Mouse (Mus musculus) embryonic facial prominence, embryonic 11.5 days (tissue): ENCODE measurements around the gene Nckap5l. TPM values are rescaled to one million over a fixed set of nuclear protein-coding genes. Genes with fewer than 3 reads are reported as not detected.
A peak's percentile ranks its signal among the peaks of the same experiment; 100 is the strongest.

Source experiments
- ATAC-seq: fragments of 200-750 bp; cut with Nextera tagmentation; replicated peaks from 2 replicates; pipeline ENCODE4 v1.8.0; 2017; ENCODE audit warnings: low read depth; ENCODE audit not compliant: insufficient number of reproducible peaks, low FRiP score, low TSS enrichment
- DNase-seq: peaks from one replicate; pipeline ENCODE4 v3.0.0-alpha.2; 2015; ENCODE audit warnings: low spot score
- H3K27ac ChIP-seq: fragments of 300-500 bp; sonication (generic); replicated peaks from 2 replicates; pipeline ENCODE4 v1.5.1; 2014; ENCODE audit warnings: mild to moderate bottlenecking, low read depth, low read length, control low read depth
- H3K27me3 ChIP-seq: fragments of 300-500 bp; sonication (generic); 2 replicates; pipeline ENCODE4 v1.6.1; 2014; ENCODE audit warnings: mild to moderate bottlenecking, low read length, moderate library complexity, mixed read lengths; ENCODE audit not compliant: control insufficient read depth, insufficient read depth
- H3K36me3 ChIP-seq: fragments of 300-500 bp; sonication (generic); replicated peaks from 2 replicates; pipeline ENCODE4 v1.6.1; 2014; ENCODE audit warnings: low read depth, mild to moderate bottlenecking, low read length, moderate library complexity, mixed read lengths; ENCODE audit not compliant: control insufficient read depth, insufficient read depth
- H3K4me1 ChIP-seq: fragments of 300-500 bp; sonication (generic); 2 replicates; pipeline ENCODE4 v1.6.1; 2014; ENCODE audit warnings: low read length, mixed read lengths; ENCODE audit not compliant: control insufficient read depth, insufficient read depth
- H3K4me2 ChIP-seq: fragments of 300-500 bp; sonication (generic); 2 replicates; pipeline ENCODE4 v1.6.1; 2014; ENCODE audit warnings: low read depth, mild to moderate bottlenecking, control low read depth, low read length, moderate library complexity
- H3K4me3 ChIP-seq: fragments of 300-500 bp; sonication (generic); 2 replicates; pipeline ENCODE4 v1.5.1; 2014; ENCODE audit warnings: low read depth, low read length, control low read depth
- H3K9ac ChIP-seq: fragments of 300-500 bp; sonication (generic); replicated peaks from 2 replicates; pipeline ENCODE4 v1.6.1; 2014; ENCODE audit warnings: mild to moderate bottlenecking, control low read depth, low read length
- H3K9me3 ChIP-seq: fragments of 300-500 bp; sonication (generic); replicated peaks from 2 replicates; pipeline ENCODE4 v1.6.1; 2016; ENCODE audit warnings: mild to moderate bottlenecking, low read length, inconsistent platforms, mixed read lengths; ENCODE audit not compliant: control insufficient read depth
- WGBS: fragments of 180-500 bp; shearing (Covaris S2); extraction: QIAGEN DNeasy Blood & Tissue Kit; methylation state at CpG from one replicate; pipeline ENCODE4 v1.1.7; 2014; 5-methylcytosine and 5-hydroxymethylcytosine counted together
- polyA plus RNA-seq: library from polyadenylated mRNA; unstranded; fragments of >200 nt; fragmentation: Nextera tagmentation; extraction: Ambion mirVana; gene quantifications from 2 replicates; pipeline ENCODE4 v1.2.1, GENCODE M21; 2014

The Nckap5l gene
- polyA plus RNA-seq, 1 experiment from 2014 or later, result 9.0 TPM

GRCm38 (mm10) chr15:99472972-99473371, 15.4 kb upstream of the Nckap5l start:
- H3K9me3 ChIP-seq, result no peaks in the 10 kb centered on the region
- no peaks in the 10 kb centered on the region for H3K4me1 ChIP-seq
- no peak overlapping the region for H3K4me2 ChIP-seq
- H3K9ac ChIP-seq, result no peak overlapping the region
- H3K27me3 ChIP-seq, result no peaks in the 10 kb centered on the region
- H3K36me3 ChIP-seq, result no peaks in the 10 kb centered on the region; the same call in 1 of the 2 replicates
- no peak for ATAC-seq
- 89% methylated on average over 7 of the region's 7 CpGs for WGBS
- DNase-seq, result no peak
- no peak overlapping the region for H3K27ac ChIP-seq
- no peak overlapping the region for H3K4me3 ChIP-seq

DNA sequence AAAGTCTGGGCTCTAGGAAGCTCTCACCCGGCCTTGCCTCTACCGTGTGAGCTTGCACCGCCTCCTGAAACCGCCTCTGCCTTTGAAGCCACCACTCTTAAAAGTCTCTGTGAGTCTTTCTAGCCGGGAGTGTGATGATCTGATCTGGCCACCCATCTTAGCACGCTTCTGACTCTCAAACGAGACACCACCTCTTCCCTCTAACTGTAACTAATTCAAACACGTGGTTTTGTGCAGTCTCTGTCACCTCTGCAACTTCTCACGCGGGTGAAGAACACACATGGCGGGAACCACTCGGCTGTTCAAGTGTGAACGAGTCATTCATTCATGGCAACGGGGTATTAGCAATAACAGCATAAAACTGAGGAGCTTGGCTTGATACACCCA, 14.1 kb upstream of the Nckap5l start:
- no peak for DNase-seq
- H3K9me3 ChIP-seq, result no peaks in the 10 kb centered on the region
- H3K9ac ChIP-seq, result no peak overlapping the region
- H3K36me3 ChIP-seq, result no peaks in the 10 kb centered on the region; the same call in 1 of the 2 replicates
- WGBS, result 80% methylated on average over 14 of the region's 14 CpGs
- H3K4me1 ChIP-seq, result no peaks in the 10 kb centered on the region
- no peak overlapping the region for H3K4me2 ChIP-seq
- no peak overlapping the region for H3K4me3 ChIP-seq
- no peak overlapping the region for H3K27ac ChIP-seq
- no peaks in the 10 kb centered on the region for H3K27me3 ChIP-seq
- ATAC-seq, result no peak

DNA sequence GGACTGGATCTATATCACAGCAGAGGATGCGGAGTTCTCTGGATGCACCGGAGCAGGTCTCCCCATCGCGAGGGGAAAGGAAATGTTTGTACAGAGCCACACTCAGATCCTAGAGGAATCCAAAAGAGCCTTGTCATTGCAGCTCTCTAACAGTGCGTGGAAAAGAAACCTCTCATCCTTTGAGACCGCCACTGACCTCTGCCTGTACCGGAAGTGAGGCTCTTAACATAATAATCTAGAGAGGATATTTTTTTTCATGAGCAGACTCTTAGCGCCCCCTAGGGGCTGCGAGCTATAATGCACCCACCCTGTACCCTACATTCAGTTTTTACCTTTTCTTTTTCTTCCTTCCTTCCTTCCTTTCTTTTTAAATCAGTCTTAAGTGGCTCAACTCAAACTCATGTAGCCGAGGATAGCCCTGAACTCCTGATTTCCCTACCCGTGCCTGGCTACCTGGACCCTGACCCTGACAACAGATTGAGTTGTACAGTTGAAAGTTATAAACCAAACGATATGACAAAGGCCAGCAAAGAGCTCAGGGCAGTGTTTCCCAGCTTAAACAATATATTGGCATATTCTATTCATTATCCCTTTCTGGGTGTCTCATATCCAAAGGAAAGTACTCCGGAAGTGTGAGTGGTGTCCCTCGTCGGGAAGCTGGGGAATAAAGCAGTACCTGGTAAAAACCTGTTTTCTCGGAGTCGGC, 13.6 kb upstream of the Nckap5l start:
- no peaks in the 10 kb centered on the region; the same call in 1 of the 2 replicates for H3K36me3 ChIP-seq
- no peak overlapping the region for H3K9ac ChIP-seq
- no peaks in the 10 kb centered on the region for H3K9me3 ChIP-seq
- 64% methylated on average over 17 of the region's 17 CpGs for WGBS
- DNase-seq, result peak; percentile 71
- no peaks in the 10 kb centered on the region for H3K27me3 ChIP-seq
- H3K27ac ChIP-seq, result no peak overlapping the region
- no peak for ATAC-seq
- H3K4me1 ChIP-seq, result no peaks in the 10 kb centered on the region
- no peak overlapping the region for H3K4me2 ChIP-seq
- no peak overlapping the region for H3K4me3 ChIP-seq

GRCm38 (mm10) chr15:99470224-99470761, 12.7 kb upstream of the Nckap5l start:
- H3K27me3 ChIP-seq, result no peaks in the 10 kb centered on the region
- ATAC-seq (no peak), DNase-seq (no peak)
- no peak overlapping the region for H3K9ac ChIP-seq
- no peaks in the 10 kb centered on the region for H3K9me3 ChIP-seq
- H3K36me3 ChIP-seq, result no peaks in the 10 kb centered on the region; the same call in 1 of the 2 replicates
- H3K4me1 ChIP-seq, result no peaks in the 10 kb centered on the region
- 88% methylated on average over 31 of the region's 31 CpGs for WGBS
- H3K4me2 ChIP-seq, result no peak overlapping the region
- no peak overlapping the region for H3K4me3 ChIP-seq
- no peak overlapping the region for H3K27ac ChIP-seq

DNA sequence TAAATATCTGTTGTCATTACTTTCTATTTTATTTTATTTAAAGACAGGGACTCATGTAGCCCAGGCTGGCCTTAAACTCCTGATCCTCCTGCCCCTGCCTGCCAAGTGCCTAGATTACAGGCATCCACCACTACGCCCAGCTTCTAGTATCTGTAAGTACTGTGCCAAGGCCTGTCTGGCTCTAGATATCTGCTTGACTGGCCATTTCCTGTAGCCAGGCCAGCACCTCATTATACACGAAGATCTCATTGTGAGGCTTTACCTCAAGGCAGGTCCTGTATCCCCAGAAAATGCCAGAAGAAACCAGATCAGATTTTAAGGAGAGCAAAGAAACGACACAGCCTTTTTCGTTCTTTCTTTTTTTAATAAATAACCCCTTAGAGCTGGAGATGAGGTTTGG, 12.2 kb upstream of the Nckap5l start:
- H3K9ac ChIP-seq, result no peak overlapping the region
- no peak overlapping the region for H3K4me3 ChIP-seq
- DNase-seq, result no peak
- H3K4me2 ChIP-seq, result no peak overlapping the region
- no peak for ATAC-seq
- H3K27ac ChIP-seq, result no peak overlapping the region
- WGBS, result 96% methylated on average over 4 of the region's 4 CpGs
- no peaks in the 10 kb centered on the region for H3K4me1 ChIP-seq
- H3K9me3 ChIP-seq, result no peaks in the 10 kb centered on the region
- no peaks in the 10 kb centered on the region for H3K27me3 ChIP-seq
- H3K36me3 ChIP-seq, result no peaks in the 10 kb centered on the region; the same call in 1 of the 2 replicates

DNA sequence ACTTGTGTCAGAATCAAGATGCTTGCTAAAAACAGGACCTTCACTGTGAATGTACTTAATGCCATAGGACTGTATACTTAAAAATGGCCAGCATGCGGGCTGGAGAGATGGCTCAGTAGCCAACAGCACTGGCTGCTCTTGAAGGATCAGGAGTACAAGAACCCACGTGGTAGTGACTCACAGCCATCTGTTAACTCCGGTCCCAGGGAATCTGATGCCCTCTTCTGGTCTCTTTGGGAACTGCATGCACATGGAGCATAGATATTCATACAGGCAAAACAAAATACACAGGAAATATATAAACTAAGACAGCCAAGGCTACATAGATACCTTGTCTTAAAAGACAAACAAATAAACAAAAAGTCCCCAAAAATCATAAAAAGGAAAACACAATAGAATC, 11.5 kb upstream of the Nckap5l start:
- DNase-seq (peak; percentile 72), ATAC-seq (no peak)
- H3K4me3 ChIP-seq, result no peak overlapping the region
- no peaks in the 10 kb centered on the region for H3K4me1 ChIP-seq
- no peaks in the 10 kb centered on the region for H3K27me3 ChIP-seq
- H3K27ac ChIP-seq, result no peak overlapping the region
- H3K4me2 ChIP-seq, result no peak overlapping the region
- no peak overlapping the region for H3K9ac ChIP-seq
- H3K36me3 ChIP-seq, result no peaks in the 10 kb centered on the region; the same call in 1 of the 2 replicates
- no peaks in the 10 kb centered on the region for H3K9me3 ChIP-seq
- WGBS, result 41% methylated on average over 3 of the region's 3 CpGs

GRCm38 (mm10) chr15:99463194-99463593, 5.6 kb upstream of the Nckap5l start:
- no peak overlapping the region for H3K4me2 ChIP-seq
- no peaks in the 10 kb centered on the region for H3K9me3 ChIP-seq
- no peak for DNase-seq
- no peak for ATAC-seq
- no peak overlapping the region for H3K4me3 ChIP-seq
- H3K9ac ChIP-seq, result no peak overlapping the region
- no peak overlapping the region for H3K27ac ChIP-seq
- H3K36me3 ChIP-seq, result no peaks in the 10 kb centered on the region
- whole genome bisulfite sequencing, result 58% methylated on average over 13 of the region's 13 CpGs
- no peaks in the 10 kb centered on the region for H3K4me1 ChIP-seq
- no peaks in the 10 kb centered on the region for H3K27me3 ChIP-seq

GRCm38 (mm10) chr15:99456963-99457605, 464 bp downstream of the Nckap5l start:
- H3K9ac ChIP-seq, result peak overlapping the region; percentile 78
- WGBS, result under 1% methylated on average over 37 of the region's 43 CpGs
- no peaks in the 10 kb centered on the region for H3K9me3 ChIP-seq
- peak overlapping the region; percentile 89 for H3K27ac ChIP-seq
- H3K27me3 ChIP-seq, result no peaks in the 10 kb centered on the region
- peak; percentile 77 for ATAC-seq
- peak overlapping the region; percentile 79 for H3K4me2 ChIP-seq
- H3K4me1 ChIP-seq, result no peaks in the 10 kb centered on the region; the same call in 1 of the 2 replicates
- DNase-seq, result peak; percentile 78
- peak overlapping the region; percentile 92 for H3K4me3 ChIP-seq
- no peaks in the 10 kb centered on the region for H3K36me3 ChIP-seq
